In the genomic region with DNA sequence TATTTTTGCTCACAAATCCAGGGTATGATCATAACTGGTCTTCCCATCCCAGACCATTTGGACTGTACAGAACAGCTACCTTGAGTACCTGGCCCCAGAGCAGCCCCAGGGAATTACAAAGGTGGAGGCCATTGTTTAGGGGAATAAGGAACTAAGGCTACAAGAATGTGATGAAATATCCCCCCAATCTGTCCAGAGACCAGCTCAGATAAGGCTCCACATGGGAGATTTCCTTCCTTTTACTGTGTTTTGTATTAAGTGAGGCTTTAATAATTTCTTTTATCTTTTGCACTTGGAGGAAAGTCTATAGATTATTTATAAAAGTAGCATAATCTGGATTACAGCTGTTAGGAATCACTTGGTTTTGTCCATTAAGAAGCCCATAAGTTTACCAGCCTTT, we compare ENCODE assay signal across 26 mouse cellular contexts. TPM values are rescaled to one million over a fixed set of nuclear protein-coding genes. Genes with fewer than 3 reads are reported as not detected.
"Had no signal": no experiment of that assay in that cellular context is flagged by ENCODE, and none has a peak within 500 bp of the region (broad histone marks: within the 10 kb centered on the region; RNA-seq: fewer than 3 reads in every experiment).

No protein-coding gene starts in this region.

- H3K4me3 ChIP-seq: heart, embryonic 10.5 days; heart, embryonic 13.5 days; heart, embryonic 15.5 days; hindbrain, embryonic 13.5 days; hindbrain, embryonic 15.5 days; layer of hippocampus, adult 2 months; left cerebral cortex, adult 2 months; limb, embryonic 13.5 days; limb, embryonic 15.5 days; liver, embryonic 12.5 days had no signal

- H3K9ac ChIP-seq: heart, embryonic 13.5 days; heart, embryonic 15.5 days; hindbrain, embryonic 13.5 days; hindbrain, embryonic 15.5 days; limb, embryonic 13.5 days; limb, embryonic 15.5 days; liver, embryonic 12.5 days; liver, embryonic 14.5 days had no signal

- DNase-seq: gastrocnemius, postnatal 14 days; gastrocnemius, postnatal 36 days; heart, adult 18-20 months; heart, postnatal 14 days; heart, postnatal 36 days; kidney, adult 11 months; kidney, adult 8-10 months; kidney, postnatal 10 days; kidney, postnatal 25 days; kidney, postnatal 4 days; left cerebral cortex, postnatal 4 days had no signal

- H3K9me3 ChIP-seq: heart, embryonic 10.5 days; heart, embryonic 13.5 days; heart, embryonic 15.5 days; hindbrain, embryonic 13.5 days; hindbrain, embryonic 15.5 days; limb, embryonic 13.5 days; limb, embryonic 15.5 days; liver, embryonic 12.5 days had no signal

- H3K4me2 ChIP-seq: heart, embryonic 13.5 days; heart, embryonic 15.5 days; hindbrain, embryonic 13.5 days; hindbrain, embryonic 15.5 days; limb, embryonic 13.5 days; limb, embryonic 15.5 days; liver, embryonic 12.5 days had no signal

- H3K27ac ChIP-seq: heart, embryonic 10.5 days; heart, embryonic 13.5 days; heart, embryonic 15.5 days; hindbrain, embryonic 13.5 days; hindbrain, embryonic 15.5 days; hindbrain, postnatal 0 days; layer of hippocampus, adult 2 months; left cerebral cortex, adult 2 months; limb, embryonic 13.5 days; limb, embryonic 15.5 days; liver, embryonic 12.5 days; liver, embryonic 14.5 days had no signal

- H3K27me3 ChIP-seq: heart, embryonic 13.5 days; heart, embryonic 15.5 days; hindbrain, embryonic 13.5 days; hindbrain, embryonic 15.5 days; limb, embryonic 13.5 days; limb, embryonic 15.5 days; liver, embryonic 12.5 days had no signal

- H3K4me1 ChIP-seq: heart, embryonic 10.5 days; heart, embryonic 15.5 days; hindbrain, embryonic 15.5 days; limb, embryonic 13.5 days; limb, embryonic 15.5 days had no signal

- ATAC-seq: hindbrain, postnatal 0 days; intestine, embryonic 16.5 days; liver, embryonic 12.5 days had no signal

- H3K36me3 ChIP-seq: heart, embryonic 10.5 days; heart, embryonic 13.5 days; heart, embryonic 15.5 days; hindbrain, embryonic 13.5 days; hindbrain, embryonic 15.5 days; limb, embryonic 13.5 days; limb, embryonic 15.5 days; liver, embryonic 12.5 days had no signal

RNA-seq across cellular contexts. Expression of gene Efhb, which starts 5.6 kb away (rescaled TPM):
- total RNA-seq: hematopoietic stem cell, adult 5-6 weeks; liver, adult 2 months had no signal
- polyA plus RNA-seq: liver, adult 2 months had no signal
